Mouse (Mus musculus) R1 (cell line): ENCODE results near the gene Gm20388.
A peak's percentile ranks its signal among the peaks of the same experiment; 100 is the strongest.

Experiments used
- DNase-seq: peaks from one replicate; pipeline ENCODE4 v3.0.0-alpha.2; 2018; ENCODE audit warnings: low read depth, low spot score

The Gm20388 gene

GRCm38 (mm10) chr8:124301512-124301911 lies 4390.9 kb downstream of the Gm20388 start:
- DNase-seq = no peak

- DNase-seq = no peak
These were observed 4391.4 kb downstream of the Gm20388 start for GRCm38 (mm10) chr8:124301935-124302555.

- DNase-seq = no peak
These were observed 4392.7 kb downstream of the Gm20388 start for GRCm38 (mm10) chr8:124303211-124303902.

- no peak for DNase-seq
These were observed 4393.5 kb downstream of the Gm20388 start for GRCm38 (mm10) chr8:124304141-124304540.

- DNase-seq = peak; percentile 58
These were observed 4395.9 kb downstream of the Gm20388 start for GRCm38 (mm10) chr8:124306574-124306973.

- DNase-seq = no peak
These were observed 4397.1 kb downstream of the Gm20388 start for GRCm38 (mm10) chr8:124307700-124308099.

- DNase-seq = no peak
These were observed 4399.9 kb downstream of the Gm20388 start for GRCm38 (mm10) chr8:124310509-124310908.

- no peak for DNase-seq
These were observed 4400.5 kb downstream of the Gm20388 start for GRCm38 (mm10) chr8:124311111-124311510.

- DNase-seq = no peak
These were observed 4401.1 kb downstream of the Gm20388 start for GRCm38 (mm10) chr8:124311723-124312122.

GRCm38 (mm10) chr8:124312228-124312627 lies 4401.6 kb downstream of the Gm20388 start:
- no peak for DNase-seq

- peak; percentile 78 for DNase-seq
These were observed 4404.2 kb downstream of the Gm20388 start for GRCm38 (mm10) chr8:124314803-124315202.

- no peak for DNase-seq
These were observed 4406.0 kb downstream of the Gm20388 start for GRCm38 (mm10) chr8:124316466-124317136.

- no peak for DNase-seq
These were observed 4406.6 kb downstream of the Gm20388 start for GRCm38 (mm10) chr8:124317191-124317682.

GRCm38 (mm10) chr8:124317821-124318220 lies 4407.2 kb downstream of the Gm20388 start:
- no peak for DNase-seq

- DNase-seq = no peak
These were observed 4408.1 kb downstream of the Gm20388 start for GRCm38 (mm10) chr8:124318612-124319315.

- DNase-seq = no peak
These were observed 4408.6 kb downstream of the Gm20388 start for GRCm38 (mm10) chr8:124319316-124319652.

- no peak for DNase-seq
These were observed 4410.7 kb downstream of the Gm20388 start for GRCm38 (mm10) chr8:124321227-124321840.

- DNase-seq = no peak
These were observed 4412.7 kb downstream of the Gm20388 start for GRCm38 (mm10) chr8:124323356-124323755.

GRCm38 (mm10) chr8:124328259-124328658 lies 4417.6 kb downstream of the Gm20388 start:
- no peak for DNase-seq

GRCm38 (mm10) chr8:124329690-124330089 lies 4419.0 kb downstream of the Gm20388 start:
- no peak for DNase-seq

GRCm38 (mm10) chr8:124330433-124330832 lies 4419.8 kb downstream of the Gm20388 start:
- no peak for DNase-seq

- no peak for DNase-seq
These were observed 4420.5 kb downstream of the Gm20388 start for GRCm38 (mm10) chr8:124331094-124331493.
